Mouse (Mus musculus): ENCODE measurements at regions not wholly inside any gene's neighbourhood (a gene's known extent, or its start where the extent isn't known, plus 50 kb on each side); places are given as distances from the start of the nearest gene placed in this dataset.

GRCm38 (mm10) chr4:87682783-87683182 is 350.4 kb downstream of the Mllt3 start:
- ATAC-seq (replicated peaks; ENCODE audit: low FRiP score) (no peak), DNase-seq (ENCODE audit: low spot score) (no peak)
- Histone ChIP-seq H3K27me3 (ENCODE audit: control insufficient read depth, insufficient read depth, low read length) (no peaks in the 10 kb centered on the region), H3K9ac (ENCODE audit: low read length) (no peak overlapping the region), H3K36me3 (ENCODE audit: control insufficient read depth, insufficient read depth, low read length) (no peaks in the 10 kb centered on the region), H3K27ac (ENCODE audit: low read depth, low read length) (no peak overlapping the region), H3K9me3 (ENCODE audit: control insufficient read depth, low read length) (no peaks in the 10 kb centered on the region), H3K4me3 (ENCODE audit: low read depth, low read length) (no peak overlapping the region), H3K4me2 (ENCODE audit: low read depth, low read length, severe bottlenecking) (no peak overlapping the region), H3K4me1 (replicated peaks; ENCODE audit: control insufficient read depth, insufficient read depth, low read length) (no peaks in the 10 kb centered on the region)
- 89% methylated on average over 2 of the region's 2 CpGs for WGBS

GRCm38 (mm10) chr4:87671101-87671500 is 362.1 kb downstream of the Mllt3 start:
- DNase-seq (ENCODE audit: low spot score) (no peak), ATAC-seq (replicated peaks; ENCODE audit: low FRiP score) (no peak)
- no peaks in the 10 kb centered on the region for H3K36me3 ChIP-seq (ENCODE audit: control insufficient read depth, insufficient read depth, low read length)
- no peaks in the 10 kb centered on the region for H3K27me3 ChIP-seq (ENCODE audit: control insufficient read depth, insufficient read depth, low read length)
- H3K4me2 ChIP-seq (ENCODE audit: low read depth, low read length, severe bottlenecking): no peak overlapping the region
- no peaks in the 10 kb centered on the region for H3K9me3 ChIP-seq (ENCODE audit: control insufficient read depth, low read length)
- 79% methylated on average over 3 of the region's 3 CpGs for WGBS
- H3K4me1 ChIP-seq (replicated peaks; ENCODE audit: control insufficient read depth, insufficient read depth, low read length): no peaks in the 10 kb centered on the region
- H3K27ac ChIP-seq (ENCODE audit: low read depth, low read length): no peak overlapping the region
- no peak overlapping the region for H3K9ac ChIP-seq (ENCODE audit: low read length)
- H3K4me3 ChIP-seq (ENCODE audit: low read depth, low read length): no peak overlapping the region

- ATAC-seq (replicated peaks; ENCODE audit: low FRiP score) (no peak), DNase-seq (ENCODE audit: low spot score) (no peak)
- 88% methylated on average over 2 of the region's 2 CpGs for whole genome bisulfite sequencing
- no peak overlapping the region for H3K9ac ChIP-seq (ENCODE audit: low read length)
- no peak overlapping the region for H3K4me3 ChIP-seq (ENCODE audit: low read depth, low read length)
- H3K9me3 ChIP-seq (ENCODE audit: control insufficient read depth, low read length): no peaks in the 10 kb centered on the region
- no peak overlapping the region for H3K4me2 ChIP-seq (ENCODE audit: low read depth, low read length, severe bottlenecking)
- no peaks in the 10 kb centered on the region for H3K4me1 ChIP-seq (replicated peaks; ENCODE audit: control insufficient read depth, insufficient read depth, low read length)
- H3K27me3 ChIP-seq (ENCODE audit: control insufficient read depth, insufficient read depth, low read length): no peaks in the 10 kb centered on the region
- no peak overlapping the region for H3K27ac ChIP-seq (ENCODE audit: low read depth, low read length)
- H3K36me3 ChIP-seq (ENCODE audit: control insufficient read depth, insufficient read depth, low read length): no peaks in the 10 kb centered on the region
These were observed 363.0 kb downstream of the Mllt3 start for GRCm38 (mm10) chr4:87670167-87670566.

- Histone ChIP-seq H3K36me3 (ENCODE audit: control insufficient read depth, insufficient read depth, low read length) (no peaks in the 10 kb centered on the region), H3K27ac (ENCODE audit: low read depth, low read length) (no peak overlapping the region), H3K4me2 (ENCODE audit: low read depth, low read length, severe bottlenecking) (no peak overlapping the region), H3K9ac (ENCODE audit: low read length) (no peak overlapping the region), H3K4me3 (ENCODE audit: low read depth, low read length) (no peak overlapping the region), H3K27me3 (ENCODE audit: control insufficient read depth, insufficient read depth, low read length) (no peaks in the 10 kb centered on the region), H3K4me1 (replicated peaks; ENCODE audit: control insufficient read depth, insufficient read depth, low read length) (no peaks in the 10 kb centered on the region), H3K9me3 (ENCODE audit: control insufficient read depth, low read length) (no peaks in the 10 kb centered on the region)
- ATAC-seq (replicated peaks; ENCODE audit: low FRiP score) (no peak), DNase-seq (ENCODE audit: low spot score) (no peak)
- WGBS: 57% methylated on average over 1 of the region's 1 CpGs
These were observed 363.7 kb downstream of the Mllt3 start for GRCm38 (mm10) chr4:87669480-87669879.

DNA sequence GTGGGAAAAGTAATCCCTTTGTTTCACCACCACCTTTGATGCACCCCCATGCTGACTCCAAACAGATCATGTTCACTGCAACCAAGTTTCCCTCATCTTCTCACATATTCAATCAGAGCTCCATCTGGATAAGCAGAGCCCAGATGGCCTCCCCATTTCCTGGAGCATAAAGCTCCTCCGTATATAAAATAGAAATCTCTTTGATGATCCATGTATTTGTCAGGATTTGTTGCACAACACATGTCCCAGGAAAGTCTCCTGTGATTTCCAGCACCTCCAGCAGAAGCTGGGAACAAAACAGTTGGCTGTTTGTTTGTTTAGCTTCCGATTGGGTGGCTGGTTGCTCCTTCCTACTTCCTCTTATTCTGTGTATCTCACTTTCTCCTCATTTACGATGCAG is 364.9 kb downstream of the Mllt3 start:
- WGBS: 70% methylated on average over 3 of the region's 3 CpGs
- no peaks in the 10 kb centered on the region for H3K36me3 ChIP-seq (ENCODE audit: control insufficient read depth, insufficient read depth, low read length)
- no peaks in the 10 kb centered on the region for H3K9me3 ChIP-seq (ENCODE audit: control insufficient read depth, low read length)
- DNase-seq (ENCODE audit: low spot score) (no peak), ATAC-seq (replicated peaks; ENCODE audit: low FRiP score) (no peak)
- H3K27me3 ChIP-seq (ENCODE audit: control insufficient read depth, insufficient read depth, low read length): no peaks in the 10 kb centered on the region
- no peak overlapping the region for H3K4me3 ChIP-seq (ENCODE audit: low read depth, low read length)
- H3K4me2 ChIP-seq (ENCODE audit: low read depth, low read length, severe bottlenecking): no peak overlapping the region
- no peak overlapping the region for H3K27ac ChIP-seq (ENCODE audit: low read depth, low read length)
- no peak overlapping the region for H3K9ac ChIP-seq (ENCODE audit: low read length)
- H3K4me1 ChIP-seq (replicated peaks; ENCODE audit: control insufficient read depth, insufficient read depth, low read length): no peaks in the 10 kb centered on the region

DNA sequence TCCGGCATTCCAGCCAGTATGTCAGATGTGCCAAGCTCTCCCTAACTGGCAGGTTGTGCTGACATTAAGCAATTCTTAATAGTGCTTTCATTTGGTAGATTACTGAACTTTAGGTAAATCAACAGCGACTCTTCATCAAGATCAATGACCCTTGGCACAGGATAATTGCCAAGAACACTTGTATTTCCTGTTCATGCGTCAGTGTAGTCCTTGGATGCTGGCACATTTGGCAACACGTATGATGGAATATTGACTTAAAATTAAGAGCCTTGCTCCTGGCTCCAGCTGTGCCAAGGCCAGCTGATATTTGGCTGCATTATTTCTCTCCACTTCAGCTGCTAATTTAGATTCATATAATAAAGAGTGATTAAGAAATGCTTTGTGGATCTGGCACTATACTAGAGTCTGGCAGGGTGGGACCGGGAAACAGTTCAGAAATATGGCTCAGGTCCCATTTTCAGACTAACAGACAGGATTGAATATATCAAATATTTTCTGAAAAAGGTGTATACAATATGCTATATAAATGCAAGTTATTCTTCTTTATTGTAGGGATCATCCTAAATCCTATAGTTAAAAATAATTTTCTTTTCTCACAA is 365.5 kb downstream of the Mllt3 start:
- Histone ChIP-seq H3K4me1 (replicated peaks; ENCODE audit: control insufficient read depth, insufficient read depth, low read length) (no peaks in the 10 kb centered on the region), H3K4me3 (ENCODE audit: low read depth, low read length) (no peak overlapping the region), H3K9me3 (ENCODE audit: control insufficient read depth, low read length) (no peaks in the 10 kb centered on the region), H3K27ac (ENCODE audit: low read depth, low read length) (no peak overlapping the region), H3K27me3 (ENCODE audit: control insufficient read depth, insufficient read depth, low read length) (no peaks in the 10 kb centered on the region), H3K4me2 (ENCODE audit: low read depth, low read length, severe bottlenecking) (no peak overlapping the region), H3K9ac (ENCODE audit: low read length) (no peak overlapping the region), H3K36me3 (ENCODE audit: control insufficient read depth, insufficient read depth, low read length) (no peaks in the 10 kb centered on the region)
- ATAC-seq (replicated peaks; ENCODE audit: low FRiP score) (no peak), DNase-seq (ENCODE audit: low spot score) (no peak)
- 84% methylated on average over 5 of the region's 5 CpGs for WGBS

- no peak overlapping the region for H3K9ac ChIP-seq (ENCODE audit: low read length)
- no peak overlapping the region for H3K4me3 ChIP-seq (ENCODE audit: low read depth, low read length)
- H3K36me3 ChIP-seq (ENCODE audit: control insufficient read depth, insufficient read depth, low read length): no peaks in the 10 kb centered on the region
- no peak overlapping the region for H3K27ac ChIP-seq (ENCODE audit: low read depth, low read length)
- WGBS: 77% methylated on average over 6 of the region's 6 CpGs
- ATAC-seq (replicated peaks; ENCODE audit: low FRiP score) (no peak), DNase-seq (ENCODE audit: low spot score) (no peak)
- no peaks in the 10 kb centered on the region for H3K27me3 ChIP-seq (ENCODE audit: control insufficient read depth, insufficient read depth, low read length)
- no peaks in the 10 kb centered on the region for H3K4me1 ChIP-seq (replicated peaks; ENCODE audit: control insufficient read depth, insufficient read depth, low read length)
- no peaks in the 10 kb centered on the region for H3K9me3 ChIP-seq (ENCODE audit: control insufficient read depth, low read length)
- H3K4me2 ChIP-seq (ENCODE audit: low read depth, low read length, severe bottlenecking): no peak overlapping the region
These were observed 368.0 kb downstream of the Mllt3 start for GRCm38 (mm10) chr4:87665149-87665548.

- no peak overlapping the region for H3K4me2 ChIP-seq (ENCODE audit: low read depth, low read length, severe bottlenecking)
- no peak overlapping the region for H3K27ac ChIP-seq (ENCODE audit: low read depth, low read length)
- 67% methylated on average over 2 of the region's 2 CpGs for WGBS
- DNase-seq (ENCODE audit: low spot score) (no peak), ATAC-seq (replicated peaks; ENCODE audit: low FRiP score) (no peak)
- no peaks in the 10 kb centered on the region for H3K36me3 ChIP-seq (ENCODE audit: control insufficient read depth, insufficient read depth, low read length)
- H3K9ac ChIP-seq (ENCODE audit: low read length): no peak overlapping the region
- H3K27me3 ChIP-seq (ENCODE audit: control insufficient read depth, insufficient read depth, low read length): no peaks in the 10 kb centered on the region
- no peaks in the 10 kb centered on the region for H3K9me3 ChIP-seq (ENCODE audit: control insufficient read depth, low read length)
- no peaks in the 10 kb centered on the region; the same call in 1 of the 2 replicates for H3K4me1 ChIP-seq (replicated peaks; ENCODE audit: control insufficient read depth, insufficient read depth, low read length)
- no peak overlapping the region for H3K4me3 ChIP-seq (ENCODE audit: low read depth, low read length)
These were observed 370.3 kb downstream of the Mllt3 start for GRCm38 (mm10) chr4:87662876-87663275.

DNA sequence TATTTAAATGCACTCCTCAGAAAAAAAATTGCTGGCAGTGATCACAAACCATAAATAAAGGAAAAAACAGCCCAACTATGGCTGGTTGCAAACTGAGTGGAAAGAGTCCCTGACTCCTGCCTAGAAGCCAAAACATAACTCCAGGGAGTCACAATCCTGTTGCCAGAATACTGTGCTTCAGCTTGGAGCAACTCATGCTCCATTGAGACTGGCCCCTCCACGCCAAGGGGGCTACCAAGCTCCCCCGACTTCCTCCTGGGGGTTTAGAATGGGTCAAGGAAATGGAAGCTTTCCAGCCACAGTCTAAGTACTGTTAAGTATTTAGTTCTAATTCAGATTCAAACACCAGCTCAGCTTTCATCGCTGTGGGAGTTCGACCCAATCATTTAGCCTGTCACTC is 374.8 kb downstream of the Mllt3 start:
- DNase-seq (ENCODE audit: low spot score): no peak
- Histone ChIP-seq H3K27ac (ENCODE audit: low read depth, low read length) (no peak overlapping the region), H3K4me2 (ENCODE audit: low read depth, low read length, severe bottlenecking) (no peak overlapping the region), H3K36me3 (ENCODE audit: control insufficient read depth, insufficient read depth, low read length) (no peaks in the 10 kb centered on the region), H3K4me1 (replicated peaks; ENCODE audit: control insufficient read depth, insufficient read depth, low read length) (no peaks in the 10 kb centered on the region; the same call in 1 of the 2 replicates), H3K4me3 (ENCODE audit: low read depth, low read length) (no peak overlapping the region), H3K9ac (ENCODE audit: low read length) (no peak overlapping the region), H3K27me3 (ENCODE audit: control insufficient read depth, insufficient read depth, low read length) (no peaks in the 10 kb centered on the region), H3K9me3 (ENCODE audit: control insufficient read depth, low read length) (no peaks in the 10 kb centered on the region)
- ATAC-seq (replicated peaks; ENCODE audit: low FRiP score): no peak
- 35% methylated on average over 4 of the region's 4 CpGs for whole genome bisulfite sequencing

All from forebrain, embryonic 11.5 days (tissue).